Mouse (Mus musculus): ENCODE measurements around the gene Klf16. TPM values are rescaled to one million over a fixed set of nuclear protein-coding genes. Genes with fewer than 3 reads are reported as not detected.
"Not testable (repeated sequence)": the region's sequence is repeated elsewhere in the genome, so short reads cannot be mapped to it uniquely, and the experiment has no call there.

Klf16 gene
- polyA plus RNA-seq, 1 experiment, result 125 TPM

- no peak for TF ChIP-seq GATA1 (IDR thresholded peaks at IDR 0.05; ENCODE audit: low read length)
Observed at GRCm38 (mm10) chr10:80611024-80611423, 33.9 kb upstream of the Klf16 start.

GRCm38 (mm10) chr10:80610116-80610785 is 33.1 kb upstream of the Klf16 start:
- TF ChIP-seq GATA1 (IDR thresholded peaks at IDR 0.05; ENCODE audit: low read length), result no peak

GRCm38 (mm10) chr10:80609269-80609924 is 32.3 kb upstream of the Klf16 start:
- TF ChIP-seq GATA1 (IDR thresholded peaks at IDR 0.05; ENCODE audit: low read length), result no peak

- no peak for TF ChIP-seq GATA1 (IDR thresholded peaks at IDR 0.05; ENCODE audit: low read length)
Observed at GRCm38 (mm10) chr10:80608435-80608834, 31.3 kb upstream of the Klf16 start.

- TF ChIP-seq GATA1 (IDR thresholded peaks at IDR 0.05; ENCODE audit: low read length), result no peak
Observed at GRCm38 (mm10) chr10:80606737-80607350, 29.7 kb upstream of the Klf16 start.

- no peak for TF ChIP-seq GATA1 (IDR thresholded peaks at IDR 0.05; ENCODE audit: low read length)
Observed at GRCm38 (mm10) chr10:80606306-80606705, 29.2 kb upstream of the Klf16 start.

GRCm38 (mm10) chr10:80605721-80606120 is 28.6 kb upstream of the Klf16 start, which contains the start of gene Gm49322:
Gene Gm49322, plus strand, starts transcription at chr10:80606021.
- not testable (repeated sequence) for TF ChIP-seq GATA1 (IDR thresholded peaks at IDR 0.05; ENCODE audit: low read length)

- TF ChIP-seq GATA1 (IDR thresholded peaks at IDR 0.05; ENCODE audit: low read length), result no peak
Observed at GRCm38 (mm10) chr10:80604988-80605387, 27.9 kb upstream of the Klf16 start.

- no peak for TF ChIP-seq GATA1 (IDR thresholded peaks at IDR 0.05; ENCODE audit: low read length)
Observed at GRCm38 (mm10) chr10:80604001-80604509, 26.9 kb upstream of the Klf16 start.

GRCm38 (mm10) chr10:80603364-80603763 is 26.2 kb upstream of the Klf16 start:
- no peak for TF ChIP-seq GATA1 (IDR thresholded peaks at IDR 0.05; ENCODE audit: low read length)

GRCm38 (mm10) chr10:80602698-80603325 is 25.7 kb upstream of the Klf16 start, which contains the start of the genes Scamp4 and Adat3:
Gene Scamp4, plus strand, starts transcription at chr10:80602872.
Gene Adat3, plus strand, starts transcription at chr10:80602880.
- TF ChIP-seq GATA1 (IDR thresholded peaks at IDR 0.05; ENCODE audit: low read length), result no peak

GRCm38 (mm10) chr10:80596318-80596717 is 19.2 kb upstream of the Klf16 start:
- no peak for TF ChIP-seq GATA1 (IDR thresholded peaks at IDR 0.05; ENCODE audit: low read length)

- no peak for TF ChIP-seq GATA1 (IDR thresholded peaks at IDR 0.05; ENCODE audit: low read length)
Observed at GRCm38 (mm10) chr10:80589879-80590854, 13.0 kb upstream of the Klf16 start, which contains the start of gene Abhd17a. Gene Abhd17a, minus strand, starts transcription at chr10:80590341.

- TF ChIP-seq GATA1 (IDR thresholded peaks at IDR 0.05; ENCODE audit: low read length), result no peak
Observed at GRCm38 (mm10) chr10:80589127-80589878, 12.2 kb upstream of the Klf16 start.
